Mouse (Mus musculus) liver, embryonic 14.5 days (tissue): ENCODE measurements around the gene Csdc2.

Experiments used
- CTCF ChIP-seq: IDR thresholded peaks from 2 replicates; pipeline ENCODE4 v1.5.1; 2016; ENCODE audit warnings: antibody characterized with exemption, low read depth, control low read depth
- EP300 ChIP-seq: IDR thresholded peaks from 2 replicates; pipeline ENCODE4 v1.6.1; 2016; ENCODE audit warnings: antibody characterized with exemption, low read depth

DNA sequence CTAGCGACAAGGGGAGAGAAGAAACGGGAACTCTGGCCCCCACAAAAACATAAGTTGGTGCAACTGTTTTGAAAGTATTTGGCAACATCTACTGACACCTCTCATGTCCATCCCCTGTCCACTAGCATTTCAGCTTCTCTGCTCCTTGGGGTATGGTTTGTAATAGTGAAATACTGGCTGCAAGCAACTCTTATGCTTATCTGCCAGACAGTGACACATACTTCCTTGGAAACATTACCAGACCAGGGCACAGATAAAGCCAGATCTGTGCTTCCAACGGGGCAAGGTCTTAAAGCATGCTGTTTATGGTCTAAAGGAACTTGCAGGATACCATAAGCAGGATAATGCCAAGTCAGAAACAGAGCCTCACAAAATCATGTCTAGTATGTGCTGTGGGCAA lies 22.3 kb downstream of the Csdc2 start:
- TF ChIP-seq CTCF: no peak
- 0 out of 2 replicates have a peak, but pooled peaks have one; percentile 12 for TF ChIP-seq EP300
